Mouse (Mus musculus) 3T3-L1 (cell line): ENCODE data around the gene Rnf145.
A peak's percentile ranks its signal among the peaks of the same experiment; 100 is the strongest.

Experiments used
- DNase-seq: peaks from one replicate; pipeline ENCODE4 v3.0.0-alpha.2; 2015; ENCODE audit warnings: low read depth, low spot score

The Rnf145 gene

GRCm38 (mm10) chr11:44509906-44510305 is 8.9 kb upstream of the Rnf145 start:
- no peak for DNase-seq

GRCm38 (mm10) chr11:44510371-44510770 is 8.4 kb upstream of the Rnf145 start:
- DNase-seq, result no peak

GRCm38 (mm10) chr11:44512044-44513025 is 6.4 kb upstream of the Rnf145 start:
- no peak for DNase-seq

- no peak for DNase-seq
Measured at GRCm38 (mm10) chr11:44513026-44513422, 5.7 kb upstream of the Rnf145 start.

GRCm38 (mm10) chr11:44514666-44515065 is 4.1 kb upstream of the Rnf145 start:
- DNase-seq, result no peak

GRCm38 (mm10) chr11:44516362-44516761 is 2.4 kb upstream of the Rnf145 start:
- no peak for DNase-seq

GRCm38 (mm10) chr11:44517561-44518280 is 1.0 kb upstream of the Rnf145 start:
- DNase-seq, result peak; percentile 12

- DNase-seq, result peak; percentile 43
Measured at GRCm38 (mm10) chr11:44519096-44519949, 559 bp downstream of the Rnf145 start.

GRCm38 (mm10) chr11:44519950-44520761 is 1.4 kb downstream of the Rnf145 start:
- DNase-seq, result peak; percentile 82

GRCm38 (mm10) chr11:44522594-44522993 is 3.8 kb downstream of the Rnf145 start:
- DNase-seq, result no peak

- peak; percentile 43 for DNase-seq
Measured at GRCm38 (mm10) chr11:44525765-44526164, 7.0 kb downstream of the Rnf145 start.

GRCm38 (mm10) chr11:44526654-44527263 is 8.0 kb downstream of the Rnf145 start:
- no peak for DNase-seq

GRCm38 (mm10) chr11:44528560-44529199 is 9.9 kb downstream of the Rnf145 start:
- DNase-seq, result no peak

GRCm38 (mm10) chr11:44529200-44529599 is 10.4 kb downstream of the Rnf145 start:
- DNase-seq, result no peak

GRCm38 (mm10) chr11:44529716-44530115 is 11.0 kb downstream of the Rnf145 start:
- no peak for DNase-seq

- DNase-seq, result no peak
Measured at GRCm38 (mm10) chr11:44530382-44530781, 11.6 kb downstream of the Rnf145 start.

GRCm38 (mm10) chr11:44530867-44531266 is 12.1 kb downstream of the Rnf145 start:
- no peak for DNase-seq

GRCm38 (mm10) chr11:44531617-44532016 is 12.9 kb downstream of the Rnf145 start:
- DNase-seq, result no peak

- DNase-seq, result no peak
Measured at GRCm38 (mm10) chr11:44532846-44533781, 14.3 kb downstream of the Rnf145 start.
